In the genomic region with DNA sequence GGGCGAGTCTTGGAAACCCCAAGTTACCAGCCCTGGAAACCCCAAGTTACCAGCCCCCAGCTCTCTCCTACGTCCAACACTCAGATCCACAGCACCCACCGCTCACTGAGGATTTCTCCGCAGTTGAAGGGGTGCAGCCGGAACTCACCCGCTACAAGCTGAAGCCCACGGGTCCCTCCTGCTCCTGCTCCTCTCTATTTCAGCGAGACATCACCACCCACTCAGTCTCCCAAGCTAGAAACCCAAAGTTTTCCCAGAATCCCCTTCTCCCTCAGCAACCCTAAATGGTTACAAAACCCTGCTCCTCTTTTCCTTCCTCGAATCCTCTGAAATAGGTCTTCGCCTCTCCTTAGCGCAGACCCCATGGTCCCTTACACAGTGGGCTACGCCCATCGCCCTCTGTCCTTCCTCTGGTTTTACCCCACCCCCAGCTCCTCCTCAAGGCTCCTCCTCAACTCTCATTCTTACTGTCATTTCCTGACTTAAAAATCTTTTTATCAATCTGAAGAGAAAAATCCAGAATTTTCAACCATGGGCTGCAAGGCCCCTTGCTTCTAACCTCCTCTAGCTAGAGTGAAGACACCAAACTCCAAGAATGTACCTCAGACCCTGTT, we compare ENCODE assay signal across 13 mouse cellular contexts. TPM values are rescaled to one million over a fixed set of nuclear protein-coding genes. Genes with fewer than 3 reads are reported as not detected.
DNase-seq lines count a peak whose midpoint lies in the region; ATAC-seq lines count a peak whose summit lies in the region.
"Had no signal": no experiment of that assay in that cellular context is flagged by ENCODE, and none has a peak within 500 bp of the region (broad histone marks: within the 10 kb centered on the region; RNA-seq: fewer than 3 reads in every experiment).

No protein-coding gene starts in this region.

- DNase-seq in right cerebral cortex, adult 18-20 months: peak; percentile 86
- no peak for DNase-seq in right cerebral cortex, postnatal 4 days
- peak; percentile 31 to 57 for DNase-seq in frontal cortex, postnatal 10 days (ENCODE audit: low spot score in 2 of 2)
- DNase-seq in left cerebral cortex, postnatal 14 days (ENCODE audit: low spot score in 2 of 2): peak; percentile 72 to 82
- DNase-seq in telencephalon, adult 2 months (ENCODE audit: low read depth, low spot score): peak; percentile 89
- DNase-seq in adrenal gland, postnatal 14 days: no peak
- DNase-seq: adrenal gland, postnatal 25 days; B cell, adult 2 months; cerebellum, postnatal 36 days; thymus, postnatal 25 days had no signal

- no peak for ATAC-seq in erythroid progenitor cell, adult 5-6 weeks (replicated peaks; ENCODE audit: low FRiP score, poor library complexity, severe bottlenecking)
- no peak for ATAC-seq in cerebellum, adult (ENCODE audit: insufficient number of reproducible peaks, low FRiP score, low TSS enrichment)

- intact Hi-C loops in left cerebral cortex, postnatal 14 days (cut with DNase I): loop anchor here (5.0 kb wide), 1 partner anchor 350 kb away; no protein-coding TSS in a partner anchor

RNA-seq across cellular contexts. Expression of gene Fam83f, which starts 39.3 kb away (rescaled TPM):
- under 1 TPM; 0.37 to 0.53 TPM for total RNA-seq in left cerebral cortex, postnatal 14 days (2021)
- total RNA-seq in adrenal gland, postnatal 14 days (2021): 0.79 and 0.96 TPM in 2 replicates
- total RNA-seq in erythroid progenitor cell, adult 5-6 weeks (2015; ENCODE audit: low replicate concordance): 1.1 TPM in 1 of 2 replicates, not detected in the other
- total RNA-seq in erythroid progenitor cell, adult 5-6 weeks (2017; ENCODE audit: low replicate concordance): not detected in 2 replicates
- total RNA-seq: MEL had no signal

RNA-seq across cellular contexts. Expression of gene Grap2, which starts 60.0 kb away (rescaled TPM):
- total RNA-seq in left cerebral cortex, postnatal 14 days (2021): 1 to 10 TPM in 1 of 2 experiments, under 1 TPM in 1; 0.87 to 1.0 TPM
- 3.0 and 14.8 TPM in 2 replicates for total RNA-seq in adrenal gland, postnatal 14 days (2021)
- 32.7 and 50.8 TPM in 2 replicates for total RNA-seq in erythroid progenitor cell, adult 5-6 weeks (2015; ENCODE audit: low replicate concordance)
- 28.5 and 35.9 TPM in 2 replicates for total RNA-seq in erythroid progenitor cell, adult 5-6 weeks (2017; ENCODE audit: low replicate concordance)

Comparison
In these comparisons a context has a peak if more than half of its experiments do, and no peak if none do; other contexts are left out.
1. DNase-seq: peak in right cerebral cortex, adult 18-20 months (single experiment), frontal cortex, postnatal 10 days (2 of 2), left cerebral cortex, postnatal 14 days (2 of 2) and telencephalon, adult 2 months (single experiment); none in right cerebral cortex, postnatal 4 days (single experiment) and adrenal gland, postnatal 14 days (single experiment).